Mouse (Mus musculus): ENCODE results near the gene Krtap10-4.
"Not testable (repeated sequence)": the region's sequence is repeated elsewhere in the genome, so short reads cannot be mapped to it uniquely, and the experiment has no call there.

The Krtap10-4 gene

DNA sequence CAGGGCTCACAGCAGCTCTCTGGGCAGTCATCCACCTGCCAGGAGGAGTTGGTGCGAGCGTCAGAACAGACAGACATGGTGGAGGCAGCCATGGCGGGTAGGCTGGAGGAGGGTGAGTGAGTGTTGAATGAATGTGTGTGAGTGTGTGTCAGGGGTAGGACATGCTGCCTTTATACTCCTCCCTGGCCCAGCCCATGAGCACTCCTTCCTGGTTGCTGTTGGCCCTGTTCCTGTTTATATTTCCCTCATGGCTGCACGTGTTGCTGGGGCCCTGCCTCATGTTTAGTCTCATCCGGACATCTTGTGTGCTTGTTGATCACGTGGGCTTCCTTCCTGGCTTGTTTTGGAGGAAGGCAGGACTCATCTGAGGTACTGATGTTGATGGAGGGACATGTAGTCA, at the start of gene Krtap10-4:
TSS of gene Krtap10-4 (minus strand) at position 145 of the 400 bp plus-strand sequence.
- no peak for DNase-seq (ENCODE audit: low read depth)

- no peak for DNase-seq (ENCODE audit: low read depth)
Observed at GRCm38 (mm10) chr10:77869651-77870050, 42.8 kb upstream of the Krtap10-4 start.

GRCm38 (mm10) chr10:77867546-77867945, 40.7 kb upstream of the Krtap10-4 start:
- DNase-seq (ENCODE audit: low read depth), result peak; percentile 27

DNA sequence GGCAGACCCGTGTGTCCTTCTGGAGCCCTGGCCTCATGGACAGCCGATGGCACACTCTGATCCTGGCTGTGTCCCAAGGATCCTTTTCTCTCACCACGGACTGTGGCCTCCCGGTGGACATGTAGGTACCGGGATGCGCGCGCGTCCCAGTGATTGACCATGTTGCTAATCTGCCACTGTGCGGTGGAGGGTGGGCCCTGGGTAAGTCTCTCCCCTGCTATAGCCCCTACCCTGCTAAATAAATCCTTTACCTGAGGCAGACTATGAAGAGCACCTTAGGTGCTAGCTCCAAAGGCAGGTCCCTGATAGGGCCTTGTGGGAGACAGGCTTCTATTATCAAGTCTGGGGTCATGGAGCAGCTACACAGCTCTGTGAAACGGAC, 37.9 kb upstream of the Krtap10-4 start:
- DNase-seq (ENCODE audit: low read depth), result no peak

GRCm38 (mm10) chr10:77864067-77864761, 37.3 kb upstream of the Krtap10-4 start:
- DNase-seq (ENCODE audit: low read depth), result peak; percentile 29

GRCm38 (mm10) chr10:77861675-77862074, 34.8 kb upstream of the Krtap10-4 start, which contains the start of gene Gm3285:
Gene Gm3285 (plus strand): TSS chr10:77861975.
- no peak for DNase-seq (ENCODE audit: low read depth)

- no peak for DNase-seq (ENCODE audit: low read depth)
Observed at GRCm38 (mm10) chr10:77852559-77852958, 25.7 kb upstream of the Krtap10-4 start, which contains the start of gene Gm10318. Gene Gm10318 (plus strand): TSS chr10:77852859.

GRCm38 (mm10) chr10:77847538-77847937, 20.6 kb upstream of the Krtap10-4 start:
- no peak for DNase-seq (ENCODE audit: low read depth)

- no peak for DNase-seq (ENCODE audit: low read depth)
Observed at GRCm38 (mm10) chr10:77846961-77847360, 20.1 kb upstream of the Krtap10-4 start.

DNA sequence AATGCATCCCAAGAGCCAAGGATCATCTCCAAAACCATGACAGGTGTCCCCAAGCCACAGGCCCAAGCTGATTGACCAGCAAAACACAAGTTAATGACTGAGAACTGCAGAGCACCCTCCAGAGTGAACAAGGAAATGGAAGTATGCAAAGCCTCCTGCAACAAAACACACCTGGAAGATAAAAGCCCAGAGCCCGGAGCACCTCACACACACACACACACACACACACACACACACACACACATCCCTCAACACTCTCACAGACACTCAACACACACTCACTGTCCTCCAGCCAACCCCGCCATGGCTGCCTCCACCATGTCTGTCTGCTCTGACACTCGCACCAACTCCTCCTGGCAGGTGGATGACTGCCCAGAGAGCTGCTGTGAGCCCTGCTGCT, 19.6 kb upstream of the Krtap10-4 start, which contains the start of gene Gm36176:
TSS of gene Gm36176 (plus strand) at position 301 of the 400 bp plus-strand sequence.
- DNase-seq (ENCODE audit: low read depth), result no peak

DNA sequence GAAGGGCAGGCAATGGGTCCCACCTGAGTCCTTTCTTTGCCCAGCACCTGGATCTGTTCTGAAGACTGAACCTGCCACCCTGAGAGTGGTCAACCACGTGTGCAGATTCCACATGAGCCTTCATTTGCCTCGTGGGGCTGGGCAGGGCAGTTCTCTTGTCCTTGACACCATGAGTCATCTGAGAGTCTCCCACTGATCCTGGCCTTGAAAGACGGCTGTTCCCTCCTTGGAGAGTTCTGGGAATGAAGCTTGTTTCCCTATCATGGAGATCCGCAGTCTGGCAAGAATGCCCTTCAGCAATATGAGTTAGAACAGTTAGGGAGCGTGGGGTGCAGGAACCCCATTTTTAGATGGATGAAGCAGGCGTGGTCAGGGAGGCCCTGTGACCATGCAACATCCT, 12.1 kb upstream of the Krtap10-4 start:
- DNase-seq (ENCODE audit: low read depth), result no peak

DNA sequence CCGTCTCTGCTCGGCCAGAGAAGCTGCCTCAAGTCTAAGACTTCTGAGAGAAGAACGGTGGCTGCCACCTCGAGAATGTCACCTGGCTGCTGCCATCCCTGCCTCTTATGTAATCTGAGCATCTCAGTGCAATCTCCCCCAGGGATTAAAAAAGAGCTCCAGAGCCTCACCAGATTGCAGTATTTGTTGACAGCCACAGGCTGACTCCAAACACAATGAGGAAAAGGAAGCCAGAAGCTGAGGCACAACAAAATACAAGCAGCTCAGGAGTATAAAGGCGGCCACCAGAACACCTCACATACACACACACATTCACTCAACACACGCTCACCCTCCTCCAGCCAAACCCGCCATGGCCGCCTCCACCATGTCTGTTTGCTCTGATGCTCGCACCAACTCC, 8.8 kb upstream of the Krtap10-4 start, which contains the start of gene Krtap10-10:
TSS of gene Krtap10-10 (plus strand) at position 301 of the 400 bp plus-strand sequence.
- no peak for DNase-seq (ENCODE audit: low read depth)

DNA sequence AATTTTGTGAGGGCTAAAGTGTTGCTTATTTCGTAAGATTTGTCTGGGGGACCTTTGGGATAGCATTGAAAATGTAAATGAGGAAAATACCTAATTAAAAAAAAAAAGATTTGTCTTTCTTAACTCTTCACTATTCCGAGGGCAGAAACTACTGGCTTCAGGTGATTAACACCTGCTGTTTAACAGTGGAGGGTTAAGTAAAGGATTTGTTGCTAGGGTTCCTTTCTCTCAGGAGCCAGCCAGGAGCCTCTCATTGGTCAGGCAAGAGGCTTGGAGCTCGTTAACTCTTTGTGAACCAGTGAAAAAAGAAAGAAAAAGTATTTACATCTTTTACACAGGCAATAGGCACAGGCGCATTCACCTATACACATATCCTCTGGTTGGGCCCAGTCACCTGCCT, 7.7 kb downstream of the Krtap10-4 start:
- DNase-seq (ENCODE audit: low read depth), result no peak

GRCm38 (mm10) chr10:77818523-77818922, 8.4 kb downstream of the Krtap10-4 start:
- DNase-seq (ENCODE audit: low read depth), result no peak

DNA sequence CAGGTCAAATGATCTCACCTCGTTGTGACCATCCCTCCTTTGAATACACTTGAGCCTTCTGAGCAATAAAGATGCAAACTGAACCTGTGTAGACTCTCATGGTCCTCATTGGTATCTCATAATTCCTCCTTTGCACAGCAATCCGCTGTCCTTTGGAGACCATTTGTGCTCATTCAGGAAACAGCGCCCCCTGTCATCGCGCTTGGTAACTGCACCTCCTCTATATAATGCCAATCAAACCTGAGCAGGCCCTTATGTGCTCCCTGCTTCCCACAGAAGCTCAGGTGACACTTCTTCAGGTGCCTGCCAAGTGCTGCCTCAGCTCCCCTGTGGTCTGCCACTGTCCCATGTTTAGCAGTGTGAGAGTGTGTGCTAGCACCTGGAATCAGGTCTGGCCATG, 11.4 kb downstream of the Krtap10-4 start:
- DNase-seq (ENCODE audit: low read depth), result peak; percentile 41

GRCm38 (mm10) chr10:77814382-77814781, 12.5 kb downstream of the Krtap10-4 start, which contains the start of gene Gm2696:
Gene Gm2696 (plus strand): TSS chr10:77814682.
- no peak for DNase-seq (ENCODE audit: low read depth)

GRCm38 (mm10) chr10:77811743-77812142, 15.2 kb downstream of the Krtap10-4 start, which contains the start of gene Gm9507:
Gene Gm9507 (minus strand): TSS chr10:77811843.
- DNase-seq (ENCODE audit: low read depth), result no peak

DNA sequence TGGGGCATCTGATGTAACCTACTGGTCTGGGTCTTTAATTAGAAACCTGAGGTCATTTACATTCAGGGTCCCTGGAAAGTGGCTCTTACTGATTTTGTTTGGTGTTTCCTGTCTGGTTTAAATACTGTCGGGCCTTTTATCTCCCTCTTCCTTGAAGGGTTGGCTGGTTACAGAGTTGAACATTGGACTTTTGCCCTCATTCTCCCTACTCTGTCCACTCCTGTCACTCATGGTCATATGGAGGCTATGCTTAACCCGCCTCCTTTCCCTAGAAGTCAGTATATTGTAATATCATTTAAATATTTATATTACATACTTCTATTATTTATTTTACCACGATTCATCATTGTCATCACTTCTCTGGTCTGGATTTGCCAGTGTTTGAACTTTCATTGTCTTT, 22.8 kb downstream of the Krtap10-4 start:
- DNase-seq (ENCODE audit: low read depth), result no peak

DNA sequence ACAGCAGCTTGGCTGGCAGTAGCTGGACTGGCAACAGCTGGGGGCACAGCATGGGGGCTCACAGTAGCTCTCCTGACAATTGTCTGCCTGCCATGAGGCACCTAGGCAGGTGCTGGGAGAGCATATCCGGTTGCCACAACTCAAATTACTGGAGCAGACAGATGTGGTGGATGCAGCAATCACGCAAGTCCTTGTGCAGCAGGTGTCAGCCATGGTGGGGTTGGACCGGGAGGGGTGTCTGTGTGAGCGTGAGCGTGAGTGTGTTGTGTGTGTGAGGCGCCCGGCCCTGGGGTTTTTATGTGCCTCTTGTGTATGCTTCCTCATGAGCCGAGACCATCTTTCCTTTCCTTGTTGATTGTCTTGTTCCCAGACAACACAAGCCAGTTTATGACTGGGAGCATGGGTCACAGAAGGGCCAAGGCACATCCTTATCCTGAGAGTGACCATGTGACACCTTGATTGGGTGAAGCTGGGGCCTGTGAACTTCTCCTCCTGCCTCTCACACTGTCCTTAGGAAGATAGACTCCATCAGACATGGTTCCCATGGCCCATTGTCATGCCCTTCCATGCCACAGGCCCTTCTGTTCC, 27.9 kb downstream of the Krtap10-4 start, which contains the start of gene Gm19668:
TSS of gene Gm19668 (minus strand) at position 213 of the 588 bp plus-strand sequence.
- no peak for DNase-seq (ENCODE audit: low read depth)

DNA sequence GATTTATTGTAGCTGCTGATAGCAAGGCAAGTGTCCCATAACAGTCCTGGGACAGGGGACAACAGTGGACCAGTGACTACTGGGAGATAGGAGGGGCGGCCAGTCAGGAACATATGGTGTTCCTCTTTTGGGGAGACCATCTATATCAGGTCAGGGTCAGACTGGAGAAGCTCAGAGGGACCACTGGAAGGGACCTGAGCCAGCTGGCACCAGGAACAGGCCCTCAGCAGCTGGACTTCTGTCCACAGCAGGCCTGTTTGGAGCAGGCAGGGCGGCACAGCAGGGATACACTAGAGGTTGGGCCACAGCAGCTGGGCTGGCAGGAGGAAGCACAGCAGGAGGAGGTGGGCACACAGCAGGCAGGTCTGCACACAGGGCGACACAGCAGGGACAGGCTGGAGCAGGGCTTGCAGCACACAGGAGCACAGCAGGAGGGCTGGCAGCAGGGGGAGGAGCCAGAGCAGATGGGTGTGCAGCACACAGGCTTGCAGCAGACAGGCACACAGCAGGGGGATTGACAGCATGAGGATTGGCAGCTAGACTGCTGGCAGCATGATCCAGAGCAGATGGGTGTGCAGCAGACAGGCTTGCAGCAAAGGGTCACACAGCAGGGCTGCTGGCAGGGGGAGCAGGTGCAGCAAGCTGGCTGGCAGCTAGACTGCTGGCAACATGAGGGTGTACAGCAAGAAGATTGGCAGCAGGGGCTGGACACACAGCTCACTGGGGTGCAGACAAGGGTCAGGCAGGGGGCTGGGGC, 28.6 kb downstream of the Krtap10-4 start:
- DNase-seq (ENCODE audit: low read depth), result not testable (repeated sequence)

DNA sequence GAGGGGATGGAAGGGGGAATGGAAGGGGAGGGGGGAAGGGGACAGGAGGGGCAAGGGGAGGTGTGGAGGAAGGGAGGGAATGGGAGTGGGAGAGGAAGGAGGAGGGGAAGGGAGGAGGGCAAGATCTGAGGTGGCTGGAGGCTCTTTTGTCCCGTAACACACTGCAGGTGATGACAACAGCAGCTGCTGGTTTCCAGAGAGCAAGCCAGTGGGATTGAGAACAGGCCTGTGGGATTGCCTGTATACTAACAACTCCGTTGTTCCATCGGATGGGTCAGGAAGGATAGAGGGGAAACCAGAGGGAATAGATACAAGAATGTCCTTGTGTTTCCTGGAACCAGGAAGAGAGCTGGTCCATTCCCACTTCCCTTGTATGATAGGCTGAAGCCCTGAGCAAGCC, 29.2 kb downstream of the Krtap10-4 start:
- DNase-seq (ENCODE audit: low read depth), result no peak

DNA sequence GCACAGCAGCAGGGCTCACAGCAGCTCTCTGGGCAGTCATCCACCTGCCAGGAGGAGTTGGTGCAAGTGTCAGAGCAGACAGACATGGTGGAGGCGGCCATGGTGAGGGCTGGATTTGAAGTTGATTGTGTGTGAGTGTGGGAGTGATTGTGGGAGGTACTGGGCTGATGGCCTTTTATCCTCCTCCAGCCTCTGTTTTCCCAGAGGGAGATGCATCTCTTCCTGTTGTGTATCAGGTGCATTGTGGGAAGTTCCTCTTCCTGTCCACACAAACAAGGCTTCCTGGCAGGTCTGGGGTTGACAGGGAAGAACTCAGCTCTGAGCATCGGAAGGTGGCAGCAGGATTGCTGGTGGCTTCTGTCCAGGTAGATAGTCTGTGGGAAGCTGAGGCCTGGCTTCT, 31.9 kb downstream of the Krtap10-4 start, which contains the start of gene Gm9639:
TSS of gene Gm9639 (minus strand) at position 101 of the 400 bp plus-strand sequence.
- DNase-seq (ENCODE audit: low read depth), result no peak
